Mouse (Mus musculus): Measurements from ENCODE around the gene Mucl3. TPM values are rescaled to one million over a fixed set of nuclear protein-coding genes. Genes with fewer than 3 reads are reported as not detected.
A peak's percentile ranks its signal among the peaks of the same experiment; 100 is the strongest.

The Mucl3 gene
- total and polyA plus RNA-seq, 3 experiments, result 0.04 to 0.11 TPM; not detected in 1

DNA sequence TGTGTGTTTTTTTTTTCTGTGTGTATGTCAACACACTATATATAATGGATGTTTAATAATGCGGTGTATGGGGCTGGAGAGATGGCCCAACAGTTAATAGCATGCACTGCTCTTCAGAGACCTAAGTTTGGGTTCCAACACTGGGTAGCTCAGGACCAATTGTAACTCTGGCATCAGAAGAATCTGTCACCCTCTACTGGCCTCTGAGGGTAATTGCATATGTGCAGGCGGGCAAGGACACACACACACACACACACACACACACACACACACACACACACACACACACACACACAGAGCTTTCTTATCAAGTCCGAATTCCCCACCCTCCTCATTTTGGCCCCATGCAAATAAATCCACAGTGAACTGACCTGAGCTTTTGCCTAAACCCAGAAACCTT is 8.3 kb downstream of the Mucl3 start:
- no peak for TF ChIP-seq TAL1 (IDR thresholded peaks at IDR 0.05; ENCODE audit: low read length)
- no peak; the same call in 1 of the 2 replicates for TF ChIP-seq RAD21 (IDR thresholded peaks at IDR 0.05; ENCODE audit: low read depth, low read length)
- 0 out of 2 replicates have a peak, but pooled peaks have one; percentile 13 for TF ChIP-seq HCFC1 (IDR thresholded peaks at IDR 0.05; ENCODE audit: low read depth, low read length)
- TF ChIP-seq SMC3 (IDR thresholded peaks at IDR 0.05; ENCODE audit: low read depth, low read length), result 0 out of 2 replicates have a peak, but pooled peaks have one; percentile 11
- peak; percentile 17 to 49 (median 43); a peak in 4 of 6 replicates for TF ChIP-seq CTCF (IDR thresholded peaks at IDR 0.05 in 2 of 3, conservative IDR thresholded peaks at IDR 0.05 in 1 of 3; ENCODE audit: control insufficient read depth in 1 of 3, insufficient read depth in 1 of 3, low read depth in 2 of 3, low read length in 3 of 3, poor library complexity in 1 of 3, severe bottlenecking in 1 of 3)
- DNase-seq (ENCODE audit: low read depth, low spot score), result peak; percentile 42

GRCm38 (mm10) chr17:35633992-35634391 is 9.5 kb downstream of the Mucl3 start:
- Histone ChIP-seq H3K36me3 (ENCODE audit: control insufficient read depth in 1 of 2, insufficient read depth in 2 of 2, low read length in 2 of 2) (peaks cover 0 to 4% of the 10 kb centered on the region in 2 experiments; a peak in 2 of 4 replicates), H3K4me3 (ENCODE audit: control insufficient read depth in 1 of 2, insufficient read depth in 1 of 2, low read depth in 2 of 2, low read length in 2 of 2) (no peak overlapping the region), H3K79me2 (ENCODE audit: control insufficient read depth, insufficient read depth, low read length, poor library complexity) (no peaks in the 10 kb centered on the region), H3K27me3 (ENCODE audit: control insufficient read depth in 1 of 2, insufficient read depth in 2 of 2, low read length in 2 of 2) (peaks cover 3% of the 10 kb centered on the region in 2 experiments; a peak in 1 of 4 replicates), H3K9ac (ENCODE audit: control insufficient read depth, low read depth, low read length, poor library complexity, severe bottlenecking) (no peak overlapping the region), H3K9me3 (replicated peaks; ENCODE audit: insufficient read depth, low read length) (no peaks in the 10 kb centered on the region), H3K27ac (ENCODE audit: control insufficient read depth, low read depth, low read length) (no peak overlapping the region), H3K4me1 (ENCODE audit: control insufficient read depth in 1 of 2, insufficient read depth in 2 of 2, low read length in 2 of 2) (peaks cover 0 to 7% of the 10 kb centered on the region in 2 experiments; a peak in 2 of 4 replicates)
- DNase-seq (ENCODE audit: low read depth, low spot score), result no peak
- TF ChIP-seq SMC3 (IDR thresholded peaks at IDR 0.05; ENCODE audit: low read depth, low read length) (0 out of 2 replicates have a peak, but pooled peaks have one; percentile 3), NRF1 (IDR thresholded peaks at IDR 0.05; ENCODE audit: insufficient read depth, low read depth, low read length, poor library complexity, severe bottlenecking) (no peak), MXI1 (IDR thresholded peaks at IDR 0.05; ENCODE audit: low read depth, low read length) (no peak)

More for the DNA sequence above, 8.3 kb downstream of the Mucl3 start:
- Histone ChIP-seq H3K36me3 (ENCODE audit: control insufficient read depth in 1 of 2, insufficient read depth in 2 of 2, low read length in 2 of 2) (peaks cover 0 to 11% of the 10 kb centered on the region in 2 experiments; a peak in 2 of 4 replicates), H3K79me2 (ENCODE audit: control insufficient read depth, insufficient read depth, low read length, poor library complexity) (no peaks in the 10 kb centered on the region), H3K9ac (ENCODE audit: control insufficient read depth, low read depth, low read length, poor library complexity, severe bottlenecking) (no peak overlapping the region), H3K4me1 (ENCODE audit: control insufficient read depth in 1 of 2, insufficient read depth in 2 of 2, low read length in 2 of 2) (peaks cover 0 to 17% of the 10 kb centered on the region in 2 experiments; a peak in 2 of 4 replicates), H3K27me3 (ENCODE audit: control insufficient read depth in 1 of 2, insufficient read depth in 2 of 2, low read length in 2 of 2) (peaks cover 1 to 3% of the 10 kb centered on the region in 2 experiments; a peak in 1 of 4 replicates), H3K4me3 (ENCODE audit: control insufficient read depth in 1 of 2, insufficient read depth in 1 of 2, low read depth in 2 of 2, low read length in 2 of 2) (no peak overlapping the region), H3K9me3 (replicated peaks; ENCODE audit: insufficient read depth, low read length) (no peaks in the 10 kb centered on the region), H3K27ac (ENCODE audit: control insufficient read depth, low read depth, low read length) (no peak overlapping the region)

DNA sequence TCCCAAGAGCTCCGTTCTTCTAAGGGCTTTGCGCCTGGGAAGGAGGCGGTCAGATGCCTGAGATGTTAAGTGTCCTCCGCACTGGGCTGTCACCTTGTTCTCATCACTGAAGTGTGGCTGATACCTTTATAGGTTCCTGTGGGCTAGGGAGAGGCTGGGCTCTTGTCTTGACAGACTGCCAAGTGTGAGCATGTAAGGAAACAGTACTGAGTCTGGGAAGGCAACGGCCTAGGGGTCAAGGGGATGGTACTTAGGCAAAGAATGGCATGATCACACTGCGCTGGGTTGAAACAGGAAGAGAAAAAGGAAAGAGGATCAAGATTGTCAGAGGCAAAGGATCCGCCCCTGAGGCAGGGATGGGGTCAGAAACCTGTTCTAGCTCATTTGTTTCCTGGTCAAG is 17.0 kb downstream of the Mucl3 start, which contains the start of gene Gm9573:
Gene Gm9573, minus strand, starts transcription at position 101 of the 400 bp plus-strand sequence.
- H3K27me3 ChIP-seq (ENCODE audit: control insufficient read depth in 1 of 2, insufficient read depth in 2 of 2, low read length in 2 of 2), result peaks cover 0 to 5% of the 10 kb centered on the region in 2 experiments; a peak in 2 of 4 replicates
- no peak for DNase-seq (ENCODE audit: low read depth, low spot score)
- H3K4me3 ChIP-seq (ENCODE audit: control insufficient read depth in 1 of 2, insufficient read depth in 1 of 2, low read depth in 2 of 2, low read length in 2 of 2), result no peak within 1 kb of the TSS
- TF ChIP-seq RAD21 (IDR thresholded peaks at IDR 0.05; ENCODE audit: low read depth, low read length), result no peak
- no peak for TF ChIP-seq ELF1 (IDR thresholded peaks at IDR 0.05; ENCODE audit: low read depth, low read length)
- no peak for TF ChIP-seq ETS1 (IDR thresholded peaks at IDR 0.05; ENCODE audit: low read depth, low read length)
- TF ChIP-seq RCOR1 (IDR thresholded peaks at IDR 0.05; ENCODE audit: low read depth, low read length), result no peak
- TF ChIP-seq TBP (IDR thresholded peaks at IDR 0.05; ENCODE audit: low read depth, low read length), result no peak
- no peak for TF ChIP-seq POLR2A (IDR thresholded peaks at IDR 0.05; ENCODE audit: control insufficient read depth in 1 of 2, insufficient read depth in 1 of 2, low read depth in 1 of 2, low read length in 2 of 2, poor library complexity in 1 of 2)
- TF ChIP-seq ZMIZ1 (IDR thresholded peaks at IDR 0.05; ENCODE audit: low read depth, low read length), result no peak
- TF ChIP-seq UBTF (IDR thresholded peaks at IDR 0.05; ENCODE audit: borderline replicate concordance, insufficient read depth, low read depth, low read length), result no peak
- TF ChIP-seq NELFE (IDR thresholded peaks at IDR 0.05; ENCODE audit: low read depth, low read length), result no peak
- no peak for TF ChIP-seq E2F4 (IDR thresholded peaks at IDR 0.05; ENCODE audit: borderline replicate concordance, low read depth, low read length)
- no peak for TF ChIP-seq USF1 (IDR thresholded peaks at IDR 0.05; ENCODE audit: low read depth, low read length)
- no peaks in the 10 kb centered on the region for H3K4me1 ChIP-seq (ENCODE audit: control insufficient read depth in 1 of 2, insufficient read depth in 2 of 2, low read length in 2 of 2)
- H3K9ac ChIP-seq (ENCODE audit: control insufficient read depth, low read depth, low read length, poor library complexity, severe bottlenecking), result no peak within 1 kb of the TSS
- no peaks in the 10 kb centered on the region for H3K79me2 ChIP-seq (ENCODE audit: control insufficient read depth, insufficient read depth, low read length, poor library complexity)
- H3K36me3 ChIP-seq (ENCODE audit: control insufficient read depth in 1 of 2, insufficient read depth in 2 of 2, low read length in 2 of 2), result no peaks in the 10 kb centered on the region
- H3K27ac ChIP-seq (ENCODE audit: control insufficient read depth, low read depth, low read length), result no peak within 1 kb of the TSS
- no peaks in the 10 kb centered on the region for H3K9me3 ChIP-seq (replicated peaks; ENCODE audit: insufficient read depth, low read length)

All from MEL (cell line).